Mouse (Mus musculus) intestine, embryonic 14.5 days (tissue): ENCODE results near the gene Furin. TPM values are rescaled to one million over a fixed set of nuclear protein-coding genes. Genes with fewer than 3 reads are reported as not detected.

Experiments
- ATAC-seq: fragments of 200-750 bp; cut with Nextera tagmentation; replicated peaks from 2 replicates; pipeline ENCODE4 v1.8.0; 2017; ENCODE audit warnings: low read depth, moderate number of reproducible peaks, moderate TSS enrichment, moderate library complexity; ENCODE audit not compliant: low FRiP score, low TSS enrichment
- DNase-seq: peaks from one replicate; pipeline ENCODE4 v3.0.0-alpha.2; 2018; ENCODE audit warnings: low spot score
- H3K27ac ChIP-seq: fragments of 300-500 bp; sonication (generic); 2 replicates; pipeline ENCODE4 v1.5.1; 2014; ENCODE audit warnings: low read depth, mild to moderate bottlenecking, control low read depth
- H3K27me3 ChIP-seq: fragments of 300-500 bp; sonication (generic); replicated peaks from 2 replicates; pipeline ENCODE4 v1.6.1; 2014; ENCODE audit warnings: low read length, control low read depth; ENCODE audit not compliant: control insufficient read depth, insufficient read depth
- H3K36me3 ChIP-seq: fragments of 300-500 bp; sonication (generic); 2 replicates; pipeline ENCODE4 v1.6.1; 2014; ENCODE audit warnings: low read length, control low read depth; ENCODE audit not compliant: control insufficient read depth, insufficient read depth
- H3K4me1 ChIP-seq: fragments of 300-500 bp; sonication (generic); replicated peaks from 2 replicates; pipeline ENCODE4 v1.6.1; 2014; ENCODE audit warnings: low read length, control low read depth, mixed read lengths; ENCODE audit not compliant: control insufficient read depth, insufficient read depth
- H3K4me2 ChIP-seq: fragments of 300-500 bp; sonication (generic); 2 replicates; pipeline ENCODE4 v1.6.1; 2014; ENCODE audit warnings: low read length
- H3K4me3 ChIP-seq: fragments of 300-500 bp; sonication (generic); 2 replicates; pipeline ENCODE4 v1.5.1; 2014; ENCODE audit warnings: low read depth, low read length, control low read depth, mixed read lengths
- H3K9ac ChIP-seq: fragments of 300-500 bp; sonication (generic); 2 replicates; pipeline ENCODE4 v1.6.1; 2014; ENCODE audit warnings: mild to moderate bottlenecking, low read length
- H3K9me3 ChIP-seq: fragments of 300-500 bp; sonication (generic); 2 replicates; pipeline ENCODE4 v1.6.1; 2016; ENCODE audit warnings: low read length, control low read depth; ENCODE audit not compliant: control insufficient read depth
- WGBS: fragments of 180-500 bp; shearing (Covaris S2); extraction: QIAGEN DNeasy Blood & Tissue Kit; methylation state at CpG from one replicate; pipeline ENCODE4 v1.1.7; 2014; 5-methylcytosine and 5-hydroxymethylcytosine counted together
- polyA plus RNA-seq: library from polyadenylated mRNA; unstranded; fragments of >200 nt; fragmentation: Nextera tagmentation; extraction: Ambion mirVana; gene quantifications from 2 replicates; pipeline ENCODE4 v1.2.1, GENCODE M21; 2014

Furin gene
- polyA plus RNA-seq, 1 experiment from 2014 or later, result 10.3 TPM

DNA sequence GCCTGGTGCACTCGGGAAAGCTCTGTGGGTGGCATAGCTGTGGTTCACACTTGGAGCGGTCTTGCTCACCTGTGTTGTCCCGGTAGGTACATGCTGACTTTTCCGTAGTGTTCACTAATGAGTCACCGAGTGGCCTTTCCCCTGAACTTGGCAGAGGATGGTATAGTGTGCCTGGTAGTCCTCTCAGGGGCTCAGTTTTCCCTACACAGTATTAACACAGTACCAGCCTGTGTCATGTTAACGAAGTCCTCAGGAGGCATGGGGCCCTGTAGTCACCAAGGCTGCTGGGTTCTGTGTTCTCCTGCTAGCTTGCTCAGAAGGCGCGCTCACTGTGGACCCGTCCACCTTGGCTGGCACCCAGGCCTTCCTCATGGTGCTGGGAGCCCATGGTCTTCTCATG is 5.1 kb upstream of the Furin start:
- Histone ChIP-seq H3K27me3 (no peaks in the 10 kb centered on the region), H3K9ac (no peak overlapping the region), H3K27ac (no peak overlapping the region), H3K9me3 (no peaks in the 10 kb centered on the region), H3K4me1 (no peaks in the 10 kb centered on the region), H3K36me3 (no peaks in the 10 kb centered on the region), H3K4me2 (no peak overlapping the region), H3K4me3 (no peak overlapping the region)
- no peak for ATAC-seq
- no peak for DNase-seq
- WGBS, result 83% methylated on average over 9 of the region's 9 CpGs

DNA sequence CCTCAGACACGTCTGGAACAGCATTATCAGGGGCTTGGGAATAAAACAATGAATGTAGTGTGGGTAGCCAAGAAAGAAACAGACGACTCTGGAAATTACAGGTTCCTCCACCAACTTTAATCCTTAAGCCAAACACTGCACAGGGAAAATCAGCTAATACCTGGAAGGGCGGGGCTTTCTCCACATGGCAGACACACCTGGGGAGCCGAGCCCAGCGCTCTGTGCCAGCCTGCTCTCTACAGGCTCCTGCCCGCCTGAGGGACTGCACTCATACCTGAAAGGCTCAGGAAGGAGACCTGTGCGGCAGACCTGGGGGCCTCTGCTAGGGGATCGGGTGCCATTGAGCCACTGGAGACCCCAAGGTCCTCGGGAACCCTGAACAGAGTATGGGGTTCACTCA is 2.5 kb upstream of the Furin start:
- H3K36me3 ChIP-seq, result no peaks in the 10 kb centered on the region
- no peak overlapping the region for H3K4me3 ChIP-seq
- no peaks in the 10 kb centered on the region for H3K27me3 ChIP-seq
- 66% methylated on average over 9 of the region's 9 CpGs for whole genome bisulfite sequencing
- no peaks in the 10 kb centered on the region for H3K9me3 ChIP-seq
- DNase-seq (no peak), ATAC-seq (no peak)
- H3K4me2 ChIP-seq, result no peak overlapping the region
- H3K27ac ChIP-seq, result no peak overlapping the region
- H3K4me1 ChIP-seq, result peaks cover 4% of the 10 kb centered on the region
- no peak overlapping the region for H3K9ac ChIP-seq

DNA sequence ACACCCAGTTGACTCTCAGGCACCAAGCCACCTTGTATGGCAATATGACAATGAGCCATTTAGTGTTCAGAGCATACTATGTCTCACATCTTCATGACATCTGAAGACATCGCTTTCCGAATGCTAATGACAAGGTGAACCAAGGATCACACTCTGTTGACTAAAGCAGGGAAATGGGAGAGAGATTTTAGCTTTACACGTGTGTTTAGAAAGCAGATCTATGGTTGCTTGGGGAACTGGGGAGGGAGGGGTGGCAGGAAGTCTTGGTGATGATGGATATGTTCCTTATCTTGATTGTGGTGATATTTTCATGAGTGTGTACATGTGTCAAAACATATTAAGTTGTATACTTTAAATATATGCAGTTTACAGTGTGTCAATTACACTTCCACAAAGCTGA is 950 bp upstream of the Furin start:
- H3K4me1 ChIP-seq, result peaks cover 10% of the 10 kb centered on the region
- ATAC-seq (no peak), DNase-seq (no peak)
- no peak overlapping the region for H3K4me2 ChIP-seq
- no peaks in the 10 kb centered on the region for H3K9me3 ChIP-seq
- whole genome bisulfite sequencing, result 88% methylated on average over 3 of the region's 3 CpGs
- no peak overlapping the region for H3K27ac ChIP-seq
- H3K4me3 ChIP-seq, result no peak overlapping the region
- no peaks in the 10 kb centered on the region for H3K36me3 ChIP-seq
- H3K27me3 ChIP-seq, result no peaks in the 10 kb centered on the region
- H3K9ac ChIP-seq, result no peak overlapping the region

DNA sequence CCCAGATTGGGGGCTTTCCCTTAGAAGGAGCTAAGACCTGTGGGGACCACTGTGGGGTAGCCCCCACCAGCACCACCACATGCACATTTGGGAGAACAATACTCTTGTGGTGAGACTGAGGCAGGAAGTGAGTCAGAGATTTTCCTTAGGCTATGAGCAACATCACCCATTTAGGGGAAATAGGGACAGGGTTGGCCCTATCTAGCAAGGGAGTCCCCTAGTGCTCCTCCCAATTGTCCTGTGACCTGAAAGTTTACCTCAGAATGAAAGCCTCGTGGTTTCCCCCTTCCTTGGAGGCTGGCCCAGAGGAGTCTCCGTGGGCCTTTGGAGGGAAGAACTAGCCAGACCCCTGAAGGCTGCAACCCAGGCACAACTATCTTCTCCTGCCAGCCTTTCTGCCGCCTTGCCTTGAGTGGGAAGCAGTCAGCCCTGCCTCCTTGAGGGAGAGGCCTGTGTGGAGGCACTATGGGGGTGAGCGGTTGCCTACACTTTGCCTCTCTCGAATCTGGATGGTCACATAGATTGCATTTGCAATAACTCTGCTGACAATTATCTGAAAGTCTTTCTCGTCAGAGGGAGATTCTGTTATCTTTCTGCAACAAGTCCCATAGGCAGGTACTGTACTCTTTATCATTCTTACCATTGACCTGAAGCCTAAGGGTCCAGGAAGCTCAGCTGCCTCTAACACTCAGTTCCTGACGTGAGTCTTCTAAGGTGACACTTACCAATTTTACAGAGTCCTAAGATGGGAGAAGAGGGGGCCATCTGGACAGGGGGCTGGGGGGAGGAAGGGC is 938 bp downstream of the Furin start:
- H3K4me1 ChIP-seq, result peaks cover 21% of the 10 kb centered on the region
- H3K27me3 ChIP-seq, result no peaks in the 10 kb centered on the region
- ATAC-seq (no peak), DNase-seq (no peak)
- H3K4me2 ChIP-seq, result no peak overlapping the region
- no peaks in the 10 kb centered on the region for H3K9me3 ChIP-seq
- no peak overlapping the region for H3K4me3 ChIP-seq
- no peak overlapping the region for H3K9ac ChIP-seq
- no peaks in the 10 kb centered on the region for H3K36me3 ChIP-seq
- 62% methylated on average over 7 of the region's 7 CpGs for WGBS
- 0 out of 2 replicates have a peak overlapping the region, but pooled peaks have one; percentile 5 for H3K27ac ChIP-seq

DNA sequence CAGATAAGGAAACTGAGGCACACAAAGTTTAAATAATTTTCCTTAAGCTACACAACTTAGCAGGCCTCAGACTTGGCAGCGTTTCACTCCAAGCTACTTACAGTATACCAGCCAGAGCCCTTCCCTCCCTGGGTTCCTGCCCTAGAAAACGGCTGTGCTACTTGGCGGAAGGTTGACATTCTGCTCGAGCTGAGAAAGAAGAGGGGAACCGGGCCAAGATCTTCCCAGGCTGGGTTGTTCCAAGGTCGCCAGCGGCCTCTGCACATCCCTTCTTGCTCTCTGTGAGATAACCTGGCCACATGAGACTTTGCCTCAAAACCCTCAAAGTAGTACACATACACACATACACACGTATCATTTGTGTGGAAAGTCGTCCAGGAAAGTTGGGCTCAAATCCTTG is 1.7 kb downstream of the Furin start:
- no peak for ATAC-seq
- 46% methylated on average over 9 of the region's 9 CpGs for WGBS
- Histone ChIP-seq H3K9ac (no peak overlapping the region; the same call in 1 of the 2 replicates), H3K36me3 (no peaks in the 10 kb centered on the region), H3K4me2 (peak overlapping the region; percentile 84), H3K9me3 (no peaks in the 10 kb centered on the region), H3K27ac (0 out of 2 replicates have a peak overlapping the region, but pooled peaks have one; percentile 77), H3K27me3 (no peaks in the 10 kb centered on the region), H3K4me1 (peaks cover 25% of the 10 kb centered on the region), H3K4me3 (peak overlapping the region; percentile 57; the same call in 1 of the 2 replicates)
- DNase-seq, result no peak

DNA sequence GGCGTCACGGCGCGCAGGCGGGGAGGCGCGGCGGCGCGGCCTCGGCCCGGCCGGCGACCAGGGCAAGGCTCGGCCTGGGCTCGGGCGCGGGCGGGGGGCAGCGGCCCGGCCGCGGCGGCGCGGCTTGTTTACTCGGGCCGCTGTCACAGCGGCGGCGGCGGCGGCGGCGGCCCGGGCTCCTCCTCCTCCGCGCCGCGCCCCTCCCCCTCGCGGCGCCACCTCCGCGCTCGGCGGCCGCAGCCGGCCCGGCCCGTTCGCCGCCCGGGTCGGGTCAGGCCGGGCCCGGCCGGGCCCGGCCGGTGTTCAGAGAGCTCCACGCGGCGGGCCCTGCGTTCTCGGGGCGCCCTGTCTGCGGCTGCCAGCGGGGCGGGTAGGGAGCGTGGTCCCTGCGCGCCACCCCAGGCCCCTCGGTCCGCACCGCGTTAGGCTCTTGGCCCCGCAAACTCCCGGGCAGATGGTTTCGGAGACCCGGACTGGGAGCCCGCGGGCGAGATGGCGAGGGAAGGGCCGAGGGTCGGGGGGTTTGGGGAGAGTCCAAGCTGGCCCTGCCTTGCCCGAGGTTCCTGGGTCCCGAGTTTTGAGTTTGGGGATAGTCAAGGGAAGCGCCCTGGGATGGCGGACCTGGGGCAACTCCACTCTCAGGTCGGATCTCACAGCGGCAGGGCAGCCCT is 2.5 kb downstream of the Furin start:
- 1% methylated on average over 50 of the region's 92 CpGs for whole genome bisulfite sequencing
- no peaks in the 10 kb centered on the region for H3K27me3 ChIP-seq
- H3K36me3 ChIP-seq, result peaks cover 3% of the 10 kb centered on the region; the same call in 1 of the 2 replicates
- peak overlapping the region; percentile 77 for H3K27ac ChIP-seq
- peak overlapping the region; percentile 57 for H3K4me3 ChIP-seq
- H3K9me3 ChIP-seq, result no peaks in the 10 kb centered on the region
- peak overlapping the region; percentile 92 for H3K9ac ChIP-seq
- peak overlapping the region; percentile 84 for H3K4me2 ChIP-seq
- DNase-seq (peak; percentile 85), ATAC-seq (peak; percentile 77)
- H3K4me1 ChIP-seq, result peaks cover 25% of the 10 kb centered on the region

DNA sequence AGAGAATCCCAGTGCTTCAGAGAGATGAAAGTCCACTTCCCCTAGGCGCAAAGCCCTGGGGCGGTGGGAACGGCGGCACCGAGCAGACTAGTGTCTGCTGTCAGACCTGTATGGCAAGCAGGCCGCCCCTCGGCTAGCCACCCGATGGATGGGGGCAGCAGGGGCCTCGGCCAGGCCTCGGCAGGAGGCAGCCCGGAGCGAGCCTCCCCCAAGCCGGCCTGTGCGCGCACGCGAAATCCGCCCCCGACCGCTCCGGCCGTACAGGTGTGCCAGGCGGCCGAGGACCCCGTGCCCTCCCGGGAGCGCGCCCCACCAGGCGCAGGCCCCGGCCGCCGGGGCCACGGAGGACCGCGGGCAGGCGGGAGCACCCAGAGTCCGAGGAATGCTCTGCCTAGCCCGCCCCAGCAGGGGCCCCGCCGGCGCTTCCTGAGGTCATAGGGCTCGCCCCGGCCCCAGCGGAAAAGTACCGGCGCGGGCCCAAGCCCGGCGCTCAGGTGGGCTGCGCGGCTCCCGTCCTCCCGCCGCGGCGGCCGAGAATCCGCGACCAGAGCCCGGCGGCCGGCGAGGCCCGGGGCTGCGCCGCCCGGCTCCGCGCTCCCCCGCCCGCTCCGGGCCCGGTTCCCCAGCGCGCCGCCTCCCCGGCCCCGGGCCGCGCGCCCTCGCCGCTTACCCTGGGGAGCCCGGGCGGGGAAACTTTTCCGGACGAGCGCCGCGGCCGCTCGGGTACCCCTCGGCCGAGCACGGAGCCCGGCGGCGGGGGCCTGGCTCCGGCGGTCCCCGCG is 3.2 kb downstream of the Furin start:
- Histone ChIP-seq H3K27me3 (no peaks in the 10 kb centered on the region), H3K9ac (peak overlapping the region; percentile 92), H3K4me1 (peaks cover 25% of the 10 kb centered on the region), H3K4me3 (peak overlapping the region; percentile 57), H3K36me3 (peaks cover 10% of the 10 kb centered on the region), H3K27ac (peak overlapping the region; percentile 77), H3K9me3 (no peaks in the 10 kb centered on the region), H3K4me2 (peak overlapping the region; percentile 84)
- ATAC-seq (peak; percentile 63), DNase-seq (peak; percentile 79)
- WGBS, result 1% methylated on average over 81 of the region's 102 CpGs

DNA sequence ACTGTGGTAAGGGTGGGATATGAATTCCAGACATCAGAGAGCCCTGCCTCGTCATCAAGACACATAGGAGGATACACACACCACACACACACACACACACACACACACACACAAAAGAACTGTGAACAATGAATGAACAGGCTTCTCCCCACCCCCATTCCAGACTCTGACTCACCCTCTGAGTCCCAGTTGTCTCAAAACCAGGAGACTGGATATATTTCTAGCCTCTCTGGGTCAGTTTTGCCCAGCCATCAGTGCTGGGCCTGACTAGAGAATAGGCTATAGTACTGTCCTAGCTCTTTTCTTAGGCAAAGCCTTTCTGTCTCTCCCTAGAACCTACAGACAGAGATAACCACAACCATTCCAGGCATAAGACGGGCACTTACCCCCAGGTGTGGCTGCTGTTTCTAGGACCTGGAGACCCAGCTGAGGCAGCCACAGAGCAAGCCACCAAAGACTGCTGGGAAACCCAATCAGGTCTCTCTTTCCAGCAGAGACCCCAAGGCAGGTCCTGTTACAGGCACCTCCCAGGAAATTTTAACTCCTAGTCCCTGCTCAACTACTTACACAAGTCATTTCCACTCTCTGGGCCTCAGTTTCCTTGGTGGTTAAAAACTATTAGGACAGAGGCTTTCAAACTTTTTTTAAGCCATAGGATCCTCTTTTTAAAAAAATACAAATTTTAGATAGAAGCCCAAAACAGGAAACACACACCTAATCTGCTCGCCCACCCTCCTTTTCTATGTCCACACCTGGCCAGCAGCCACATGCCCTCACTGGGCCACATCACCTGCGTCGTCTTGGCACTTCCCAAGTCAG is 4.0 kb downstream of the Furin start:
- Histone ChIP-seq H3K9me3 (no peaks in the 10 kb centered on the region), H3K27me3 (no peaks in the 10 kb centered on the region), H3K36me3 (peaks cover 17% of the 10 kb centered on the region), H3K4me3 (peak overlapping the region; percentile 57), H3K27ac (peak overlapping the region; percentile 77; the same call in 1 of the 2 replicates), H3K4me1 (peaks cover 25% of the 10 kb centered on the region), H3K9ac (peak overlapping the region; percentile 92), H3K4me2 (peak overlapping the region; percentile 84)
- WGBS, result 26% methylated on average over 5 of the region's 5 CpGs
- peak; percentile 68 for DNase-seq
- no peak for ATAC-seq
